Mouse (Mus musculus) forebrain, embryonic 12.5 days (tissue): Measurements from ENCODE around the gene Commd4. TPM values are rescaled to one million over a fixed set of nuclear protein-coding genes. Genes with fewer than 3 reads are reported as not detected.
A peak's percentile ranks its signal among the peaks of the same experiment; 100 is the strongest.
"Not testable (repeated sequence)": the region's sequence is repeated elsewhere in the genome, so short reads cannot be mapped to it uniquely, and the experiment has no call there.

ENCODE experiments used
- ATAC-seq: fragments of 200-750 bp; cut with Nextera tagmentation; 2 replicates; pipeline ENCODE4 v1.8.0; 2017; ENCODE audit warnings: moderate TSS enrichment; ENCODE audit not compliant: low FRiP score
- H3K27ac ChIP-seq: fragments of 300-500 bp; sonication (generic); 2 replicates; pipeline ENCODE4 v1.5.1; 2016; ENCODE audit warnings: mild to moderate bottlenecking
- H3K27me3 ChIP-seq: fragments of 300-500 bp; sonication (generic); 2 replicates; pipeline ENCODE4 v1.6.1; 2016; ENCODE audit warnings: mild to moderate bottlenecking
- H3K36me3 ChIP-seq: fragments of 300-500 bp; sonication (generic); replicated peaks from 2 replicates; pipeline ENCODE4 v1.6.1; 2016; ENCODE audit warnings: mild to moderate bottlenecking
- H3K4me1 ChIP-seq: fragments of 300-500 bp; sonication (generic); 2 replicates; pipeline ENCODE4 v1.6.1; 2016
- H3K4me2 ChIP-seq: fragments of 300-500 bp; sonication (generic); 2 replicates; pipeline ENCODE4 v1.6.1; 2016; ENCODE audit warnings: mild to moderate bottlenecking, moderate library complexity
- H3K4me3 ChIP-seq: fragments of 300-500 bp; sonication (generic); replicated peaks from 2 replicates; pipeline ENCODE4 v1.5.1; 2016; ENCODE audit warnings: mild to moderate bottlenecking
- H3K9ac ChIP-seq: fragments of 300-500 bp; sonication (generic); 2 replicates; pipeline ENCODE4 v1.6.1; 2016; ENCODE audit warnings: mild to moderate bottlenecking
- H3K9me3 ChIP-seq: fragments of 300-500 bp; sonication (generic); 2 replicates; pipeline ENCODE4 v1.6.1; 2016
- WGBS: fragments of 180-500 bp; shearing (Covaris S2); methylation state at CpG from one replicate; pipeline ENCODE4 v1.1.7; 2016; 5-methylcytosine and 5-hydroxymethylcytosine counted together
- polyA plus RNA-seq: library from polyadenylated mRNA; unstranded; fragments of >200 nt; fragmentation: Nextera tagmentation; extraction: Ambion mirVana; gene quantifications from 2 replicates; pipeline ENCODE4 v1.2.1, GENCODE M21; 2016

Commd4 gene
- 108 TPM in 2 replicates for polyA plus RNA-seq

- Histone ChIP-seq H3K36me3 (peaks cover 10% of the 10 kb centered on the region), H3K4me2 (peak within 1 kb of the TSS; percentile 97), H3K4me3 (peak within 1 kb of the TSS; percentile 82), H3K27me3 (peaks cover 6% of the 10 kb centered on the region), H3K9ac (peak within 1 kb of the TSS; percentile 76), H3K27ac (peak within 1 kb of the TSS; percentile 42; the same call in 1 of the 2 replicates), H3K9me3 (no peaks in the 10 kb centered on the region), H3K4me1 (peaks cover 22% of the 10 kb centered on the region)
- under 1% methylated on average over 24 of the region's 24 CpGs for WGBS
- peak; percentile 94 for ATAC-seq
Measured at GRCm38 (mm10) chr9:57158013-57158470, at the start of gene Commd4. Commd4 (minus strand) TSS chr9:57158331.

- Histone ChIP-seq H3K4me2 (no peak overlapping the region), H3K9me3 (no peaks in the 10 kb centered on the region), H3K4me3 (no peak overlapping the region), H3K4me1 (no peaks in the 10 kb centered on the region), H3K36me3 (no peaks in the 10 kb centered on the region), H3K27ac (no peak overlapping the region), H3K27me3 (no peaks in the 10 kb centered on the region), H3K9ac (no peak overlapping the region)
- ATAC-seq: no peak
- WGBS: 74% methylated on average over 2 of the region's 2 CpGs
Measured at GRCm38 (mm10) chr9:57206896-57207295, 48.8 kb upstream of the Commd4 start.

- not testable (repeated sequence) for H3K9me3 ChIP-seq, H3K27me3 ChIP-seq, H3K9ac ChIP-seq, H3K4me2 ChIP-seq, H3K27ac ChIP-seq, H3K4me1 ChIP-seq, H3K36me3 ChIP-seq, ATAC-seq, H3K4me3 ChIP-seq
- 93% methylated on average over 13 of the region's 13 CpGs for WGBS
Measured at GRCm38 (mm10) chr9:57203571-57203970, 45.4 kb upstream of the Commd4 start.

GRCm38 (mm10) chr9:57202981-57203380 is 44.9 kb upstream of the Commd4 start:
- ATAC-seq: no peak
- Histone ChIP-seq H3K9ac (no peak overlapping the region), H3K4me1 (no peaks in the 10 kb centered on the region), H3K27me3 (no peaks in the 10 kb centered on the region), H3K4me2 (no peak overlapping the region), H3K27ac (no peak overlapping the region), H3K36me3 (no peaks in the 10 kb centered on the region), H3K4me3 (no peak overlapping the region), H3K9me3 (no peaks in the 10 kb centered on the region)
- WGBS: 82% methylated on average over 7 of the region's 7 CpGs

GRCm38 (mm10) chr9:57197414-57197813 is 39.3 kb upstream of the Commd4 start:
- 76% methylated on average over 8 of the region's 8 CpGs for WGBS

GRCm38 (mm10) chr9:57196708-57197107 is 38.6 kb upstream of the Commd4 start:
- Histone ChIP-seq H3K9me3 (no peaks in the 10 kb centered on the region), H3K4me1 (no peaks in the 10 kb centered on the region), H3K27me3 (no peaks in the 10 kb centered on the region), H3K4me2 (no peak overlapping the region), H3K9ac (no peak overlapping the region), H3K4me3 (no peak overlapping the region), H3K36me3 (no peaks in the 10 kb centered on the region), H3K27ac (no peak overlapping the region)
- WGBS: 83% methylated on average over 3 of the region's 3 CpGs
- no peak for ATAC-seq

More at GRCm38 (mm10) chr9:57197414-57197813, 39.3 kb upstream of the Commd4 start:
- Histone ChIP-seq H3K4me3 (no peak overlapping the region), H3K9ac (no peak overlapping the region), H3K4me1 (no peaks in the 10 kb centered on the region), H3K9me3 (no peaks in the 10 kb centered on the region), H3K27ac (no peak overlapping the region), H3K4me2 (no peak overlapping the region), H3K36me3 (no peaks in the 10 kb centered on the region), H3K27me3 (no peaks in the 10 kb centered on the region)
- ATAC-seq: no peak

- H3K4me2 ChIP-seq: no peak overlapping the region
- no peaks in the 10 kb centered on the region for H3K27me3 ChIP-seq
- no peak overlapping the region for H3K4me3 ChIP-seq
- H3K4me1 ChIP-seq: no peaks in the 10 kb centered on the region
- H3K27ac ChIP-seq: no peak overlapping the region
- ATAC-seq: no peak
- WGBS: 84% methylated on average over 5 of the region's 5 CpGs
- H3K9ac ChIP-seq: no peak overlapping the region
- H3K9me3 ChIP-seq: no peaks in the 10 kb centered on the region
- H3K36me3 ChIP-seq: no peaks in the 10 kb centered on the region
Measured at GRCm38 (mm10) chr9:57168411-57168810, 10.3 kb upstream of the Commd4 start.

- no peak overlapping the region for H3K4me2 ChIP-seq
- H3K9me3 ChIP-seq: no peaks in the 10 kb centered on the region
- no peak overlapping the region for H3K4me3 ChIP-seq
- no peaks in the 10 kb centered on the region for H3K27me3 ChIP-seq
- 85% methylated on average over 2 of the region's 2 CpGs for WGBS
- no peak for ATAC-seq
- H3K27ac ChIP-seq: no peak overlapping the region
- no peaks in the 10 kb centered on the region for H3K4me1 ChIP-seq
- H3K9ac ChIP-seq: no peak overlapping the region
- no peaks in the 10 kb centered on the region for H3K36me3 ChIP-seq
Measured at GRCm38 (mm10) chr9:57166173-57166572, 8.0 kb upstream of the Commd4 start.

GRCm38 (mm10) chr9:57163137-57163536 is 5.0 kb upstream of the Commd4 start:
- Histone ChIP-seq H3K9ac (no peak overlapping the region), H3K27me3 (peaks cover 6% of the 10 kb centered on the region), H3K4me3 (no peak overlapping the region), H3K9me3 (no peaks in the 10 kb centered on the region), H3K36me3 (no peaks in the 10 kb centered on the region), H3K4me1 (peaks cover 5% of the 10 kb centered on the region; the same call in 1 of the 2 replicates), H3K27ac (no peak overlapping the region), H3K4me2 (no peak overlapping the region)
- no peak for ATAC-seq
- 43% methylated on average over 2 of the region's 2 CpGs for WGBS

- H3K36me3 ChIP-seq: no peaks in the 10 kb centered on the region
- H3K27me3 ChIP-seq: peaks cover 6% of the 10 kb centered on the region
- no peak for ATAC-seq
- no peak overlapping the region for H3K4me3 ChIP-seq
- H3K9ac ChIP-seq: no peak overlapping the region
- no peak overlapping the region for H3K27ac ChIP-seq
- H3K4me2 ChIP-seq: no peak overlapping the region
- 26% methylated on average over 3 of the region's 3 CpGs for WGBS
- H3K4me1 ChIP-seq: peaks cover 9% of the 10 kb centered on the region
- no peaks in the 10 kb centered on the region for H3K9me3 ChIP-seq
Measured at GRCm38 (mm10) chr9:57162496-57162895, 4.4 kb upstream of the Commd4 start.

- Histone ChIP-seq H3K4me3 (peak overlapping the region; percentile 82), H3K9me3 (no peaks in the 10 kb centered on the region), H3K4me2 (peak overlapping the region; percentile 97), H3K27ac (peak overlapping the region; percentile 42; the same call in 1 of the 2 replicates), H3K4me1 (peaks cover 22% of the 10 kb centered on the region), H3K27me3 (peaks cover 6% of the 10 kb centered on the region), H3K36me3 (peaks cover 10% of the 10 kb centered on the region), H3K9ac (peak overlapping the region; percentile 76; the same call in 1 of the 2 replicates)
- ATAC-seq: peak; percentile 37
- WGBS: 36% methylated on average over 11 of the region's 11 CpGs
Measured at GRCm38 (mm10) chr9:57158506-57158905, 375 bp upstream of the Commd4 start.

GRCm38 (mm10) chr9:57157499-57157898 is 632 bp downstream of the Commd4 start:
- Histone ChIP-seq H3K9me3 (no peaks in the 10 kb centered on the region), H3K36me3 (peaks cover 10% of the 10 kb centered on the region), H3K4me2 (peak overlapping the region; percentile 97), H3K27ac (no peak overlapping the region), H3K27me3 (peaks cover 6% of the 10 kb centered on the region), H3K4me3 (peak overlapping the region; percentile 82), H3K9ac (peak overlapping the region; percentile 76), H3K4me1 (peaks cover 22% of the 10 kb centered on the region)
- WGBS: 34% methylated on average over 13 of the region's 13 CpGs
- ATAC-seq: no peak; the same call in 1 of the 2 replicates

GRCm38 (mm10) chr9:57156823-57157222 is 1.3 kb downstream of the Commd4 start:
- no peak overlapping the region for H3K27ac ChIP-seq
- no peaks in the 10 kb centered on the region for H3K9me3 ChIP-seq
- ATAC-seq: no peak
- H3K36me3 ChIP-seq: peaks cover 10% of the 10 kb centered on the region
- peak overlapping the region; percentile 82; the same call in 1 of the 2 replicates for H3K4me3 ChIP-seq
- 84% methylated on average over 8 of the region's 8 CpGs for WGBS
- H3K27me3 ChIP-seq: peaks cover 6% of the 10 kb centered on the region
- H3K9ac ChIP-seq: no peak overlapping the region
- 0 out of 2 replicates have a peak overlapping the region, but pooled peaks have one; percentile 97 for H3K4me2 ChIP-seq
- peaks cover 22% of the 10 kb centered on the region for H3K4me1 ChIP-seq
